Mouse (Mus musculus) liver, embryonic 12.5 days (tissue): ENCODE measurements around the gene Cemip. TPM values are rescaled to one million over a fixed set of nuclear protein-coding genes. Genes with fewer than 3 reads are reported as not detected.

Experiments used
- ATAC-seq: fragments of 200-750 bp; cut with Nextera tagmentation; 2 replicates; pipeline ENCODE4 v1.8.0; 2017; ENCODE audit warnings: moderate number of reproducible peaks, mild to moderate bottlenecking, moderate library complexity
- H3K27ac ChIP-seq: fragments of 300-500 bp; sonication (generic); 2 replicates; pipeline ENCODE4 v1.5.1; 2016; ENCODE audit warnings: mild to moderate bottlenecking
- H3K27me3 ChIP-seq: fragments of 300-500 bp; sonication (generic); replicated peaks from 2 replicates; pipeline ENCODE4 v1.6.1; 2016; ENCODE audit warnings: mild to moderate bottlenecking, moderate library complexity
- H3K36me3 ChIP-seq: fragments of 300-500 bp; sonication (generic); 2 replicates; pipeline ENCODE4 v1.6.1; 2016; ENCODE audit warnings: mild to moderate bottlenecking, moderate library complexity
- H3K4me1 ChIP-seq: fragments of 300-500 bp; sonication (generic); 2 replicates; pipeline ENCODE4 v1.6.1; 2016
- H3K4me2 ChIP-seq: fragments of 300-500 bp; sonication (generic); 2 replicates; pipeline ENCODE4 v1.6.1; 2016; ENCODE audit warnings: mild to moderate bottlenecking, moderate library complexity
- H3K4me3 ChIP-seq: fragments of 300-500 bp; sonication (generic); 2 replicates; pipeline ENCODE4 v1.5.1; 2016; ENCODE audit warnings: mild to moderate bottlenecking, moderate library complexity
- H3K9ac ChIP-seq: fragments of 300-500 bp; sonication (generic); 2 replicates; pipeline ENCODE4 v1.6.1; 2016; ENCODE audit warnings: mild to moderate bottlenecking, moderate library complexity
- H3K9me3 ChIP-seq: fragments of 300-500 bp; sonication (generic); replicated peaks from 2 replicates; pipeline ENCODE4 v1.6.1; 2016; ENCODE audit warnings: mild to moderate bottlenecking, moderate library complexity
- WGBS: fragments of 180-500 bp; shearing (Covaris S2); methylation state at CpG from one replicate; pipeline ENCODE4 v1.1.7; 2016; ENCODE audit not compliant: insufficient replicate concordance; 5-methylcytosine and 5-hydroxymethylcytosine counted together
- polyA plus RNA-seq: library from polyadenylated mRNA; unstranded; fragments of >200 nt; fragmentation: Nextera tagmentation; extraction: Ambion mirVana; gene quantifications from 2 replicates; pipeline ENCODE4 v1.2.1, GENCODE M21; 2016

Cemip gene
- polyA plus RNA-seq, 1 experiment from 2014 or later = 0.05 TPM

DNA sequence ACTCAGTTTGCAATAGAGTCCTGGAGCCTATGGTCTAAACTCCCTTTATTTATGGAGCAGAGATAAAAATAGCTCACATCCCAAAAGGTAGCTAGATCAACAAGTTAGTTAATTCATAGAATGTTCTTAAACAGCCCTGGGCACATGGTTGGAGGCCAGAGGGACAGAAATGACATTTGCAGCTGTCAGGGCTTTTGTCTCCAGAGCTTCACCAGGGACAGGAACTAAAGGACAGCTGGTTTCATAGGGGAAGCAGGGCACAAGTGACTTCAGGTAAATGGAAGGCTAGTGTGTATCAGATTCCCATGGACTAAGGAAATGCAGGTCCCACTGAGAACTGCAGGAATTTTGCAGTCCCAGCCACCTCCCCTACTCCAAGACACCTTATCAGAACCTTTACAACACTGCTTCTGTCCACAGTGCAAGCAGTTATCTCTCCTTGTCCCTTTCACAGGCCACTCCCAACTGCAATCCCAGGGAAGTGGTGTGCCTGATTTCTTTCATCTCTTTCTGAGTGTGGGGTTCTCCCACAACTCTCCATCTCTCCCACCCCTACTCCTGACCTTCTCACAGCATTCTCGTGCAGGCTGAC is 107.3 kb downstream of the Cemip start:
- Histone ChIP-seq H3K9me3 (no peaks in the 10 kb centered on the region), H3K9ac (no peak overlapping the region), H3K27me3 (no peaks in the 10 kb centered on the region), H3K27ac (no peak overlapping the region), H3K4me3 (no peak overlapping the region), H3K4me1 (no peaks in the 10 kb centered on the region), H3K4me2 (no peak overlapping the region), H3K36me3 (no peaks in the 10 kb centered on the region)
- 33% methylated on average over 1 of the region's 1 CpGs for WGBS
- no peak for ATAC-seq

DNA sequence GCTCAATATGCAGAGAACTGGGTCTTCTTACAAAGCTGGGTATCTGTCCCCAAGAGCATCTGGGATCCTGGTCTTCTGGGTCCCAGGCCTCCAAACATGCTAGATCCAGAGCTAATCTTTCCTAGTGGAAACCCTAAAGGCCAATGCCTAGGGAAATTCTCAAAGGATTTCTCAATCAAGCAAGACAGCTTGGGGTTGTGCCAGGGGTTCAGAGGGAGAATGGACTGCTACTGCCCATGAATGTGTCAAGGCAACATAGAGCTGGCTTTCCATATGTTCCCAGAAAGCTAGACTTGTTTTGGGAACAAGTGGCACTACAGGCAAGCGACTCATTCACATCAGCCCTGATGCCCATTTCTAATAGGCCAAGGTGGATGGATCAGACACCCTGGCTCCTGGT is 107.9 kb downstream of the Cemip start:
- WGBS = 68% methylated on average over 1 of the region's 1 CpGs
- no peaks in the 10 kb centered on the region for H3K9me3 ChIP-seq
- no peaks in the 10 kb centered on the region for H3K4me1 ChIP-seq
- no peaks in the 10 kb centered on the region for H3K27me3 ChIP-seq
- ATAC-seq = no peak
- H3K4me2 ChIP-seq = no peak overlapping the region
- H3K9ac ChIP-seq = no peak overlapping the region
- H3K36me3 ChIP-seq = no peaks in the 10 kb centered on the region
- H3K4me3 ChIP-seq = no peak overlapping the region
- H3K27ac ChIP-seq = no peak overlapping the region

DNA sequence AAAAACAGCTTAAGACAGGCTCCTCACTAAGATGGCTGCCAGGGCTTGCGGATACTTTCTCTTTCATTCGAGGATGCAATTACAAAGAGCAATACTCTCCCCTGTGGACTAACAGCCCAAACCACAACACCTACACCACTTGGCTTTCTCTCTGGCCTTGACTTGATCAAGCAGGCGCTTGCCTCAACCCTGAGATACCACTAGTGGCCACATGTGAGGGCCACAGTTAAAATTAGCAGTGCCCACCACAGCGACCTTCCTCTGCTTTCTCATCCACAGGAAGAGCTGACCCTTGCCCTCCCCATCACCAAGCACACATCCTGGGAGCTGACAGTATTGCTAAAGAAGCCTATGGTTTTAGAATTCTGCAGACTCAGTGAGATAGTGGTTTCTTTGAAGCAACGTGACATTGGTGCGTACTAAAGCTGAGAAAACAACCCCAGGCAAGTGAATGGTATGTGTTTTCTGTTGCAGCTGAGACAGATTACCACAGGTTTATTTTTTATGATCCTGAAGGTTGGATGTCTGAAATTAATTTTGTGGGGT is 109.8 kb downstream of the Cemip start:
- Histone ChIP-seq H3K36me3 (no peaks in the 10 kb centered on the region), H3K4me2 (no peak overlapping the region), H3K9ac (no peak overlapping the region), H3K4me1 (no peaks in the 10 kb centered on the region), H3K27ac (no peak overlapping the region), H3K9me3 (no peaks in the 10 kb centered on the region), H3K4me3 (no peak overlapping the region), H3K27me3 (no peaks in the 10 kb centered on the region)
- ATAC-seq = no peak
- 51% methylated on average over 6 of the region's 6 CpGs for WGBS

- H3K36me3 ChIP-seq = no peaks in the 10 kb centered on the region
- WGBS = 61% methylated on average over 6 of the region's 6 CpGs
These were observed 111.0 kb downstream of the Cemip start for GRCm38 (mm10) chr7:83975283-83975682.

DNA sequence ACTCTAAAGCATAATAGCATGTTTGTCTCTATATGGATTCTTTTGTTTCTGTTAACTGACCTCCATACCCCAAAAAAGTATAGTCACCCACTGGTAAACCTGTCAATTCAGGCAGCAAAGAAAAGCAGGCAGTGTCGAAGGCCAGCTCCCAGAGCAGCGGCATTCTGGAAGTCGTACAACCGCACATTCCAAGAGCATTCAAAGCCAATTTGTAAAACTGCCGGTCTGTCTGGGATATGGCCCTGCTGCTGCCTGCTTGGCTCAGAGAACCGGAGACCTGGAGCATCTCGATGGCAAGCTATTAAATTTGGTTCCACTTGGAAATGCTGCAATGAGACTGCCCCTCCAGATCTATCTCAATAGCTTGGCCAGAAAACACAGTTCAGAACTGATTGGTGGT is 113.8 kb downstream of the Cemip start:
- H3K4me2 ChIP-seq = no peak overlapping the region
- H3K9me3 ChIP-seq = no peaks in the 10 kb centered on the region
- no peaks in the 10 kb centered on the region for H3K4me1 ChIP-seq
- 76% methylated on average over 7 of the region's 7 CpGs for WGBS
- H3K27ac ChIP-seq = no peak overlapping the region
- no peaks in the 10 kb centered on the region for H3K27me3 ChIP-seq
- no peak for ATAC-seq
- H3K36me3 ChIP-seq = no peaks in the 10 kb centered on the region
- H3K9ac ChIP-seq = no peak overlapping the region
- no peak overlapping the region for H3K4me3 ChIP-seq

More at GRCm38 (mm10) chr7:83975283-83975682, 111.0 kb downstream of the Cemip start:
- H3K9me3 ChIP-seq = no peaks in the 10 kb centered on the region
- no peak for ATAC-seq
- H3K9ac ChIP-seq = no peak overlapping the region
- H3K27ac ChIP-seq = no peak overlapping the region
- H3K4me1 ChIP-seq = no peaks in the 10 kb centered on the region
- no peaks in the 10 kb centered on the region for H3K27me3 ChIP-seq
- no peak overlapping the region for H3K4me2 ChIP-seq
- no peak overlapping the region for H3K4me3 ChIP-seq

- H3K4me2 ChIP-seq = no peak overlapping the region
- H3K4me1 ChIP-seq = no peaks in the 10 kb centered on the region
- no peak overlapping the region for H3K27ac ChIP-seq
- no peaks in the 10 kb centered on the region for H3K27me3 ChIP-seq
- ATAC-seq = no peak
- no peak overlapping the region for H3K4me3 ChIP-seq
- no peaks in the 10 kb centered on the region for H3K9me3 ChIP-seq
- 57% methylated on average over 5 of the region's 5 CpGs for whole genome bisulfite sequencing
- no peak overlapping the region for H3K9ac ChIP-seq
- no peaks in the 10 kb centered on the region for H3K36me3 ChIP-seq
These were observed 120.1 kb downstream of the Cemip start for GRCm38 (mm10) chr7:83966047-83966818.

- Histone ChIP-seq H3K9me3 (no peaks in the 10 kb centered on the region), H3K9ac (no peak overlapping the region), H3K27ac (no peak overlapping the region), H3K27me3 (no peaks in the 10 kb centered on the region), H3K4me3 (no peak overlapping the region), H3K4me2 (no peak overlapping the region), H3K36me3 (no peaks in the 10 kb centered on the region), H3K4me1 (no peaks in the 10 kb centered on the region)
- no peak for ATAC-seq
These were observed 121.1 kb downstream of the Cemip start for GRCm38 (mm10) chr7:83965181-83965580.

- no peak for ATAC-seq
- 72% methylated on average over 9 of the region's 9 CpGs for WGBS
- Histone ChIP-seq H3K36me3 (no peaks in the 10 kb centered on the region), H3K9me3 (no peaks in the 10 kb centered on the region), H3K4me1 (no peaks in the 10 kb centered on the region), H3K27ac (no peak overlapping the region), H3K9ac (no peak overlapping the region), H3K4me2 (no peak overlapping the region), H3K4me3 (no peak overlapping the region), H3K27me3 (no peaks in the 10 kb centered on the region)
These were observed 133.8 kb downstream of the Cemip start for GRCm38 (mm10) chr7:83952511-83952910.

GRCm38 (mm10) chr7:83951327-83951726 is 135.0 kb downstream of the Cemip start:
- no peaks in the 10 kb centered on the region for H3K27me3 ChIP-seq
- no peaks in the 10 kb centered on the region for H3K9me3 ChIP-seq
- H3K36me3 ChIP-seq = no peaks in the 10 kb centered on the region
- H3K4me2 ChIP-seq = no peak overlapping the region
- no peak overlapping the region for H3K4me3 ChIP-seq
- no peak overlapping the region for H3K27ac ChIP-seq
- no peaks in the 10 kb centered on the region for H3K4me1 ChIP-seq
- no peak overlapping the region for H3K9ac ChIP-seq
- 76% methylated on average over 14 of the region's 14 CpGs for WGBS
- no peak for ATAC-seq

- Histone ChIP-seq H3K4me3 (no peak overlapping the region), H3K27me3 (no peaks in the 10 kb centered on the region), H3K4me2 (no peak overlapping the region), H3K9me3 (no peaks in the 10 kb centered on the region), H3K9ac (no peak overlapping the region), H3K36me3 (no peaks in the 10 kb centered on the region), H3K4me1 (no peaks in the 10 kb centered on the region), H3K27ac (no peak overlapping the region)
- WGBS = 74% methylated on average over 6 of the region's 6 CpGs
- ATAC-seq = no peak
These were observed 136.6 kb downstream of the Cemip start for GRCm38 (mm10) chr7:83949662-83950061.

DNA sequence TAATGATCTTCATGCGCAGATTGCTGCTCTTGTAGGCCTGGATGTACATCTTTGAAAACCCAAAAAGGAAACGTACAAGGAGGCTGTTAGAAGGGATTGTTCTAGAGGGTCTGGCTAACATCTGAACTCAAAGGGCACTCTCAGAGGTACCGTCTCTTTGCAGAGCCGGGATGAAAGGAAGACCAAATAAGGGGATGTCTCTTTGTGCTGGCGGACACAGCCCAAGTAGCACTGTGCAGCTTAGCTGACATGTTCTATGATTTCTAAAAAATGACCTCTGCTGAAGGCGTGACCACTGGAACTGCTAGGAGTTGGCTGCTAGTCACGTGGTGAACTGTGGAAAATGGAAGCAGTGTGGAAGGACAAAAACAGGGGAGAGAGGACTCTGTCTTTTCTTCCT is 137.6 kb downstream of the Cemip start:
- 57% methylated on average over 7 of the region's 7 CpGs for WGBS
- Histone ChIP-seq H3K4me3 (no peak overlapping the region), H3K36me3 (no peaks in the 10 kb centered on the region), H3K27me3 (no peaks in the 10 kb centered on the region), H3K4me2 (no peak overlapping the region), H3K4me1 (no peaks in the 10 kb centered on the region), H3K9ac (no peak overlapping the region), H3K27ac (no peak overlapping the region), H3K9me3 (no peaks in the 10 kb centered on the region)
- ATAC-seq = no peak

DNA sequence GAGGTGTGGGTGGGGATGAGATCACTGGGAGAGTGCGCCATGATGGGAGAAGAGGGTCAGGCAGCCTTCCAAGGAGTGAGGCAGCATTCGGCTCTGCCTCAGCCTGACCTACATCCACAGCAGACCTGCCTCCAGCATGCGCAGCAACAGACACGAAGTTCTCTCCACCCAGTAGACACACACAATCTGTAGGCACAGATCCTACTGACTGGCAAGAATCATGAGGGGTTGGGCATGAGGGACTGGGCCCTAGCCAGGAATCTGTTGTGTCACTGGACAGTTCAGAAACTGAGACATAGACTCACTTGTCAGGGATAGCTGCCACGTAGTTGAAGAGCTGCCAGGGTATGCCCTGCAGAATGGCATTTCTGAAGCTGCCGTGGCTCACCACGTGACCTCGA is 144.6 kb downstream of the Cemip start:
- no peak overlapping the region for H3K9ac ChIP-seq
- ATAC-seq = no peak
- H3K27me3 ChIP-seq = no peaks in the 10 kb centered on the region
- no peaks in the 10 kb centered on the region for H3K36me3 ChIP-seq
- WGBS = 68% methylated on average over 8 of the region's 8 CpGs
- no peaks in the 10 kb centered on the region for H3K9me3 ChIP-seq
- H3K4me3 ChIP-seq = no peak overlapping the region
- H3K27ac ChIP-seq = no peak overlapping the region
- H3K4me2 ChIP-seq = no peak overlapping the region
- no peaks in the 10 kb centered on the region for H3K4me1 ChIP-seq
